Mouse (Mus musculus) spleen, adult 2 months (tissue): Measurements from ENCODE around the gene Col1a2.

ENCODE experiments used
- CTCF ChIP-seq: fragments of 200-500 bp; IDR thresholded peaks from 2 replicates; pipeline ENCODE4 v1.5.1; 2011; ENCODE audit warnings: mild to moderate bottlenecking, inconsistent platforms; ENCODE audit not compliant: insufficient read depth, insufficient read length, insufficient replicate concordance; ENCODE audit errors: extremely low read depth
- POLR2A ChIP-seq: fragments of 200-500 bp; IDR thresholded peaks from 2 replicates; pipeline ENCODE4 v1.6.1; 2011; ENCODE audit warnings: low read depth, low read length, inconsistent platforms

DNA sequence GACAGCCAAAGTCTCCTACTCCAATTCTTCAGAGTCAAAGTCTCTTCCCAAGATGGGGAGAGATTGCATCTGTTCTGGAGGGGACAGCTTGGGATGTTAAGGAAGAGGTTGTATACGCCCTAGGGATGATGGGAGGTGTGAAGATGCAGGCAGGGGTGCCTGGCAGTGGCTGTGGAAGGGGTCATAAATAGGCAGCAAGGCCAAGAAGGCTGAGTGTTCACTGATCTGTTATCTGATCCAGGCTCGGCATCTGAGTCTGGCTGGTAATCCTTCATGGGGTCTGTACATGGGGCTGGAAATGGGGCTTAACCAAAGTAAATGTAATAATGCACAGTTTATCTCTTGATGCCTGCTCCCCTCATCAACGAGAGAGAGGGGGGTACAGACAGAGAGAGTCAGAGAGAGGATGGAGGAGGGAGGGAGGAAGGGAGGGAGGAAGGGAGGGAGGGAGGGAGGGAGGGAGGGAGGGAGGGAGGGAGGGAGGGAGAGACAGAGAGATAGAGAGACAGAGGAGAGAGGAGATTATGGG lies at the start of gene Col1a2:
- TF ChIP-seq CTCF = no peak
- no peak for TF ChIP-seq POLR2A
